Mouse (Mus musculus) lung, adult 2 months (tissue): Measurements from ENCODE around the gene Gtf2h1.
A peak's percentile ranks its signal among the peaks of the same experiment; 100 is the strongest.

Experiments
- CTCF ChIP-seq: fragments of 200-500 bp; IDR thresholded peaks from 2 replicates; pipeline ENCODE4 v1.5.1; 2011; ENCODE audit warnings: mild to moderate bottlenecking, low read length, control low read depth; ENCODE audit not compliant: insufficient read depth
- POLR2A ChIP-seq: fragments of 200-500 bp; IDR thresholded peaks from 2 replicates; pipeline ENCODE4 v1.6.1; 2011; ENCODE audit warnings: low read depth, mild to moderate bottlenecking, control low read depth, low read length, borderline replicate concordance; ENCODE audit errors: extremely low read depth

GRCm38 (mm10) chr7:46846486-46847244, 50.8 kb downstream of the Gtf2h1 start:
- TF ChIP-seq CTCF (0 out of 2 replicates have a peak, but pooled peaks have one; percentile 9), POLR2A (peak; percentile 44; the same call in 1 of the 2 replicates)
